Mouse (Mus musculus): ENCODE data around the gene Tomm40. TPM values are rescaled to one million over a fixed set of nuclear protein-coding genes. Genes with fewer than 3 reads are reported as not detected.

Gene Tomm40
- polyA plus RNA-seq (2014; fragmentation: Nextera tagmentation; extraction: Ambion mirVana), result 86.3 and 109 TPM in 2 replicates

DNA sequence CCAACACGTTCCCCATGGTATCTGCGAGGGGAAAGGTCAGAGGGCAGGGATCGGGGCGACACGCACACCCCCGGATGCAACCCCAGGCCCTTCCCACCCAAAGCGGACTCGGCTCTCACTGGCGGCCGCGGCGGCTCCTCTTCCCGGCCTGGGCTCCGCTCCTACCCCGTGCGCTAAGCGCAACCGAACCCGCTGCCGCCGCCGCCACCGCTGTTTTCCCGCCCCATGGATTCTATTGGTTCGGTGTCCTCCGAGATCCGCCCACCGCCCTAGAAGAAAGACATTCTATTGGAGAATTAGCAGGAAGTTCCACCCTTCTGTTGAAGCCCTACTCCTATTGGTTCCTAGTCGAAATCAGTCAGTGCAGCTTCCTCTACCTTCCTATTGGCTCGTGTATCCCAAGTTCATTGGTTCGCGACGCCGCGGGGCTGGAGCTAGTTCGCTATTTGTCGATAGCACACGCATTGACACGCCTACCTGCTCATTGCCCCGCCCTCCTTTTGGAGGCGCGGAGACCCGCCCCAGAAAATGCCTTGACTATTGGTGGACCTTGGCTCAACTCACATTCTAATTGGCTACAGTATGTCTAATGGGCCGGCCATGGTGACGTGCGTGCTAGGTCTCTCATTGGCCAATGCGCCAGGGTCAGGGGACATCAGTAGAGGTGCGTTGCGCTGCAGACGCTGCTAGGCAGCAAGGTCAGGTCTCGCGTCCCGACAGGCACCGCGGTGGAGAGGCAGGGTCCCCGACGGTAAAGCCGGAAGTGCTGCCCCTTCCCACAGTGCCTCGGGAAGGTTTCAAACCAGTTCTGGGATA is at the start of gene Tomm40:
TSS of gene Tomm40 (minus strand) at position 200 of the 816 bp plus-strand sequence.
- DNase-seq (ENCODE audit: low spot score) (peak; percentile 100), ATAC-seq (peak; percentile 98)
- H3K4me3 ChIP-seq (ENCODE audit: low read depth, low read length), result peak within 1 kb of the TSS; percentile 98
- no peaks in the 10 kb centered on the region for H3K9me3 ChIP-seq (replicated peaks; ENCODE audit: control insufficient read depth, low read length)
- peaks cover 29% of the 10 kb centered on the region for H3K36me3 ChIP-seq (ENCODE audit: control insufficient read depth, insufficient read depth, low read length)
- H3K9ac ChIP-seq (ENCODE audit: low read length), result peak within 1 kb of the TSS; percentile 89
- H3K4me1 ChIP-seq (ENCODE audit: control insufficient read depth, insufficient read depth, low read length), result peaks cover 10% of the 10 kb centered on the region
- WGBS, result under 1% methylated on average over 56 of the region's 59 CpGs
- peak within 1 kb of the TSS; percentile 84 for H3K27ac ChIP-seq (ENCODE audit: low read depth, low read length)
- no peaks in the 10 kb centered on the region for H3K27me3 ChIP-seq (replicated peaks; ENCODE audit: control insufficient read depth, insufficient read depth, low read length)
- peak within 1 kb of the TSS; percentile 95 for H3K4me2 ChIP-seq (ENCODE audit: low read length)

DNA sequence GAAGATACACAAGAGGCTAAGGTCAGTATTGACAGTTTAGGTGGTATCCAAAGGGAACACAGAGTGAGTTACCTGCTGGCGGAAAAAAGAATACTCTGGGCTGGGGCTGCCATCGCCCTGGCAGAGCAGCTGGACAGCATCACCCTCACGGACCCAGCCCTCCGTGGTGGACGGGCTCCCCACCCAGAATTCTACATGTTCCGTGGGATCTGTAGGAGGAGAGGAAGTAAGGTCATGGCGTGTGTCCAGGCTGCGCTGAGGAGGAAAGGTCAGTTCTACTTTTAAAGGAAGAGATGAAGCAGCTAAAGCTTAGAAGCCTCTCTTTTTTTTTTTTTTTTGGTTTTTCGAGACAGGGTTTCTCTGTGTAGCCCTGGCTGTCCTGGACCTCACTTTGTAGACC is 49.3 kb upstream of the Tomm40 start:
- Histone ChIP-seq H3K4me2 (ENCODE audit: low read length) (no peak overlapping the region), H3K4me1 (ENCODE audit: control insufficient read depth, insufficient read depth, low read length) (no peaks in the 10 kb centered on the region), H3K27me3 (replicated peaks; ENCODE audit: control insufficient read depth, insufficient read depth, low read length) (peaks cover 7% of the 10 kb centered on the region; the same call in 1 of the 2 replicates), H3K36me3 (ENCODE audit: control insufficient read depth, insufficient read depth, low read length) (no peaks in the 10 kb centered on the region), H3K27ac (ENCODE audit: low read depth, low read length) (no peak overlapping the region), H3K9me3 (replicated peaks; ENCODE audit: control insufficient read depth, low read length) (no peaks in the 10 kb centered on the region), H3K9ac (ENCODE audit: low read length) (no peak overlapping the region), H3K4me3 (ENCODE audit: low read depth, low read length) (no peak overlapping the region)
- DNase-seq (ENCODE audit: low spot score), result no peak
- 94% methylated on average over 8 of the region's 9 CpGs for WGBS
- ATAC-seq, result no peak

- ATAC-seq (no peak), DNase-seq (ENCODE audit: low spot score) (no peak)
- Histone ChIP-seq H3K9me3 (replicated peaks; ENCODE audit: control insufficient read depth, low read length) (no peaks in the 10 kb centered on the region), H3K27ac (ENCODE audit: low read depth, low read length) (no peak overlapping the region), H3K9ac (ENCODE audit: low read length) (no peak overlapping the region), H3K4me3 (ENCODE audit: low read depth, low read length) (no peak overlapping the region), H3K36me3 (ENCODE audit: control insufficient read depth, insufficient read depth, low read length) (no peaks in the 10 kb centered on the region), H3K4me1 (ENCODE audit: control insufficient read depth, insufficient read depth, low read length) (no peaks in the 10 kb centered on the region), H3K27me3 (replicated peaks; ENCODE audit: control insufficient read depth, insufficient read depth, low read length) (peaks cover 2% of the 10 kb centered on the region; the same call in 1 of the 2 replicates), H3K4me2 (ENCODE audit: low read length) (no peak overlapping the region)
- WGBS, result 87% methylated on average over 13 of the region's 13 CpGs
Measured at GRCm38 (mm10) chr7:19763829-19764477, 48.7 kb upstream of the Tomm40 start.

DNA sequence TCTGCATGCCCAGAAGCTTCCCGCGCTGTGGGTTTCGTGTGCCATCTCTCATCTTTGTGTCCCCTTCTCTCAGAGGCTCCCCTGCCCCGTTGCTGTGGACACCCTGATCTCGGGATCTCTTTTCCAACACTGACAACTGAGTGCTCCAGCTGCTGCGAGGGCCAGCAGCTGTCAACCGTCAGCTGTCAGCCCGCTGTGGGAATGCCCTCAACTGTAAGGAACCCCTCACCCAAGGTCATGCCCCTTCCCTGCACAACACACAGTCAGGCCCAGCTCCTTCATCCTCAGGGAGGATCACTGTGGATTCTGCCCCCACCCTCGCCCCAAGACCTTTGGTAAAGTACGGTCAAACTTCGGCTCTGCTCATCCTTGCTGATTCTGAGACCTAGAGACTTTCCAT is 47.0 kb upstream of the Tomm40 start:
- no peaks in the 10 kb centered on the region for H3K9me3 ChIP-seq (replicated peaks; ENCODE audit: control insufficient read depth, low read length)
- 90% methylated on average over 11 of the region's 11 CpGs for WGBS
- H3K4me2 ChIP-seq (ENCODE audit: low read length), result no peak overlapping the region
- H3K4me1 ChIP-seq (ENCODE audit: control insufficient read depth, insufficient read depth, low read length), result no peaks in the 10 kb centered on the region
- DNase-seq (ENCODE audit: low spot score) (no peak), ATAC-seq (no peak)
- no peak overlapping the region for H3K4me3 ChIP-seq (ENCODE audit: low read depth, low read length)
- H3K27ac ChIP-seq (ENCODE audit: low read depth, low read length), result no peak overlapping the region
- no peaks in the 10 kb centered on the region for H3K27me3 ChIP-seq (replicated peaks; ENCODE audit: control insufficient read depth, insufficient read depth, low read length)
- no peaks in the 10 kb centered on the region for H3K36me3 ChIP-seq (ENCODE audit: control insufficient read depth, insufficient read depth, low read length)
- no peak overlapping the region for H3K9ac ChIP-seq (ENCODE audit: low read length)

- H3K4me3 ChIP-seq (ENCODE audit: low read depth, low read length), result no peak overlapping the region
- H3K9ac ChIP-seq (ENCODE audit: low read length), result no peak overlapping the region
- H3K4me2 ChIP-seq (ENCODE audit: low read length), result no peak overlapping the region
- H3K36me3 ChIP-seq (ENCODE audit: control insufficient read depth, insufficient read depth, low read length), result no peaks in the 10 kb centered on the region
- ATAC-seq (no peak), DNase-seq (ENCODE audit: low spot score) (no peak)
- no peaks in the 10 kb centered on the region for H3K27me3 ChIP-seq (replicated peaks; ENCODE audit: control insufficient read depth, insufficient read depth, low read length)
- 90% methylated on average over 13 of the region's 13 CpGs for WGBS
- no peaks in the 10 kb centered on the region for H3K4me1 ChIP-seq (ENCODE audit: control insufficient read depth, insufficient read depth, low read length)
- H3K27ac ChIP-seq (ENCODE audit: low read depth, low read length), result no peak overlapping the region
- H3K9me3 ChIP-seq (replicated peaks; ENCODE audit: control insufficient read depth, low read length), result no peaks in the 10 kb centered on the region
Measured at GRCm38 (mm10) chr7:19760021-19760420, 44.8 kb upstream of the Tomm40 start.

- DNase-seq (ENCODE audit: low spot score) (no peak), ATAC-seq (no peak)
- no peaks in the 10 kb centered on the region for H3K36me3 ChIP-seq (ENCODE audit: control insufficient read depth, insufficient read depth, low read length)
- 91% methylated on average over 13 of the region's 13 CpGs for WGBS
- no peaks in the 10 kb centered on the region for H3K27me3 ChIP-seq (replicated peaks; ENCODE audit: control insufficient read depth, insufficient read depth, low read length)
- H3K27ac ChIP-seq (ENCODE audit: low read depth, low read length), result no peak overlapping the region
- H3K9me3 ChIP-seq (replicated peaks; ENCODE audit: control insufficient read depth, low read length), result no peaks in the 10 kb centered on the region
- no peak overlapping the region for H3K4me2 ChIP-seq (ENCODE audit: low read length)
- no peaks in the 10 kb centered on the region for H3K4me1 ChIP-seq (ENCODE audit: control insufficient read depth, insufficient read depth, low read length)
- no peak overlapping the region for H3K4me3 ChIP-seq (ENCODE audit: low read depth, low read length)
- H3K9ac ChIP-seq (ENCODE audit: low read length), result no peak overlapping the region
Measured at GRCm38 (mm10) chr7:19758623-19759022, 43.4 kb upstream of the Tomm40 start.

DNA sequence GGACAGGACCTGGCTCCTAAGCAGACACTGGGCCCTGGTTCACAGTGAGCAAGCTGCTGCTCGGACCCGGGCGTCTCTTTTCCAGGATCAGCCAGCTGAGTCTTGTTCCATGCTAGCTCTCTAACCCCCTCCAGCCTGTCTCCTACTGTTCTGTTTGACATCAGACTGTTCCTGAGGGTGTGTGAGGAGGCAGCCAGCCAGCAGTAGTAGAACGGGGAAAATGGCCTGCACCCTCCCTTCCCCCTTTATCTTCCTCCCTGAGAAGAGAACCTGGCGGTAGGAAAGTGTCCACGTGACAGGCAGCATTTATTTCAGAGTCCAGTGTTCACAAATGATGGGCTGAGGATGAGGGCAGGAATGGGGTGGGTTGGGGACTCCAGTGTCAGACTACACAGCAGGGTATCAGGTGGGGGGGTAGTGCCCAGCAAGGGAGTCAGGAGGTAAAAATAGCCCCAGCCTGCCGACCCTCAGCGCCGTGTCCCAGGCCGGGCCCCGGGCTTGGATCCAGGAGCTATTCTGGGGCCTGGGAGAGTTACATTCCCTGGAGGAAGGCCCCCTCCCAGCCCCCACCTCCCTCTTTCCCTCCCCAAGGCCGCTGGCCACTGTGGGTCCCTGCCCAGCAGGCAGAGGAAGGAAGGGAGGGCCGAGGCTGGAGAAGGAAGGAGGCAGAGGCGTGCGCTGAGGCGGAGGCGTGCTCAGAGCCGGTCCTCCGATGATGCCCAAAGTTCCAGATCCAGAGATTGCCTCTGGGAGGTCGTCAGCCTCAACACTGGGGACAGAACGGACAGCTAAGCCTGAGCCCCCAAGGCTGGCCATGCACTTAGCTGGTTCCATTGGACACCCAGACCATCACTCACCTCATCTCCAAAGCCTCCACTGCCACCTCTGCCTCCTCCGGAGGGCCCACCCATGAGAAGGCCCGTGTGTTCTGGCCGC is 40.9 kb upstream of the Tomm40 start:
- Histone ChIP-seq H3K27ac (ENCODE audit: low read depth, low read length) (no peak overlapping the region), H3K9me3 (replicated peaks; ENCODE audit: control insufficient read depth, low read length) (no peaks in the 10 kb centered on the region), H3K4me3 (ENCODE audit: low read depth, low read length) (no peak overlapping the region), H3K36me3 (ENCODE audit: control insufficient read depth, insufficient read depth, low read length) (no peaks in the 10 kb centered on the region), H3K9ac (ENCODE audit: low read length) (no peak overlapping the region), H3K27me3 (replicated peaks; ENCODE audit: control insufficient read depth, insufficient read depth, low read length) (no peaks in the 10 kb centered on the region), H3K4me1 (ENCODE audit: control insufficient read depth, insufficient read depth, low read length) (no peaks in the 10 kb centered on the region), H3K4me2 (ENCODE audit: low read length) (no peak overlapping the region)
- 78% methylated on average over 23 of the region's 24 CpGs for WGBS
- DNase-seq (ENCODE audit: low spot score), result no peak
- ATAC-seq, result no peak

GRCm38 (mm10) chr7:19755008-19755407 is 39.8 kb upstream of the Tomm40 start:
- Histone ChIP-seq H3K4me3 (ENCODE audit: low read depth, low read length) (no peak overlapping the region), H3K9ac (ENCODE audit: low read length) (no peak overlapping the region), H3K4me2 (ENCODE audit: low read length) (no peak overlapping the region), H3K27me3 (replicated peaks; ENCODE audit: control insufficient read depth, insufficient read depth, low read length) (no peaks in the 10 kb centered on the region), H3K9me3 (replicated peaks; ENCODE audit: control insufficient read depth, low read length) (no peaks in the 10 kb centered on the region), H3K4me1 (ENCODE audit: control insufficient read depth, insufficient read depth, low read length) (no peaks in the 10 kb centered on the region), H3K36me3 (ENCODE audit: control insufficient read depth, insufficient read depth, low read length) (no peaks in the 10 kb centered on the region), H3K27ac (ENCODE audit: low read depth, low read length) (no peak overlapping the region)
- 86% methylated on average over 2 of the region's 2 CpGs for WGBS
- no peak for ATAC-seq
- DNase-seq (ENCODE audit: low spot score), result no peak

Data from forebrain, embryonic 14.5 days (tissue).